Mouse (Mus musculus): ENCODE data around the gene Trim9. TPM values are rescaled to one million over a fixed set of nuclear protein-coding genes. Genes with fewer than 3 reads are reported as not detected.

The Trim9 gene
- total and polyA plus RNA-seq, 3 experiments: not detected

GRCm38 (mm10) chr12:70329059-70329458 lies 18.4 kb downstream of the Trim9 start:
- H3K4me3 ChIP-seq (ENCODE audit: control insufficient read depth in 1 of 2, insufficient read depth in 1 of 2, low read depth in 2 of 2, low read length in 2 of 2): no peak overlapping the region
- no peak overlapping the region for H3K9ac ChIP-seq (ENCODE audit: control insufficient read depth, low read depth, low read length, poor library complexity, severe bottlenecking)
- H3K36me3 ChIP-seq (ENCODE audit: control insufficient read depth in 1 of 2, insufficient read depth in 2 of 2, low read length in 2 of 2): no peaks in the 10 kb centered on the region
- H3K79me2 ChIP-seq (ENCODE audit: control insufficient read depth, insufficient read depth, low read length, poor library complexity): no peaks in the 10 kb centered on the region
- H3K27ac ChIP-seq (ENCODE audit: control insufficient read depth, low read depth, low read length): no peak overlapping the region
- H3K27me3 ChIP-seq (ENCODE audit: control insufficient read depth in 1 of 2, insufficient read depth in 2 of 2, low read length in 2 of 2): peaks cover 6 to 16% of the 10 kb centered on the region in 2 experiments; a peak in 3 of 4 replicates
- no peak for DNase-seq (ENCODE audit: low read depth, low spot score)
- H3K9me3 ChIP-seq (replicated peaks; ENCODE audit: insufficient read depth, low read length): no peaks in the 10 kb centered on the region
- no peaks in the 10 kb centered on the region for H3K4me1 ChIP-seq (ENCODE audit: control insufficient read depth in 1 of 2, insufficient read depth in 2 of 2, low read length in 2 of 2)
- TF ChIP-seq USF1 (IDR thresholded peaks at IDR 0.05; ENCODE audit: low read depth, low read length) (no peak), MAFK (IDR thresholded peaks at IDR 0.05; ENCODE audit: borderline replicate concordance, low read depth, low read length) (no peak), ETS1 (IDR thresholded peaks at IDR 0.05; ENCODE audit: low read depth, low read length) (no peak), SIN3A (IDR thresholded peaks at IDR 0.05; ENCODE audit: low read length) (no peak), GABPA (IDR thresholded peaks at IDR 0.05; ENCODE audit: low read depth, low read length) (no peak)

- Histone ChIP-seq H3K27ac (ENCODE audit: control insufficient read depth, low read depth, low read length) (no peak overlapping the region), H3K27me3 (ENCODE audit: control insufficient read depth in 1 of 2, insufficient read depth in 2 of 2, low read length in 2 of 2) (peaks cover 6 to 16% of the 10 kb centered on the region in 2 experiments)
Observed at GRCm38 (mm10) chr12:70326956-70327355, 20.5 kb downstream of the Trim9 start.

GRCm38 (mm10) chr12:70326393-70326792 lies 21.0 kb downstream of the Trim9 start:
- H3K9ac ChIP-seq (ENCODE audit: control insufficient read depth, low read depth, low read length, poor library complexity, severe bottlenecking): no peak overlapping the region
- no peak for DNase-seq (ENCODE audit: low read depth, low spot score)
- H3K79me2 ChIP-seq (ENCODE audit: control insufficient read depth, insufficient read depth, low read length, poor library complexity): no peaks in the 10 kb centered on the region
- H3K4me3 ChIP-seq (ENCODE audit: control insufficient read depth in 1 of 2, insufficient read depth in 1 of 2, low read depth in 2 of 2, low read length in 2 of 2): no peak overlapping the region
- TF ChIP-seq MYC (IDR thresholded peaks at IDR 0.05; ENCODE audit: low read depth, low read length): no peak
- H3K27ac ChIP-seq (ENCODE audit: control insufficient read depth, low read depth, low read length): no peak overlapping the region
- no peaks in the 10 kb centered on the region for H3K4me1 ChIP-seq (ENCODE audit: control insufficient read depth in 1 of 2, insufficient read depth in 2 of 2, low read length in 2 of 2)
- H3K27me3 ChIP-seq (ENCODE audit: control insufficient read depth in 1 of 2, insufficient read depth in 2 of 2, low read length in 2 of 2): peaks cover 6 to 16% of the 10 kb centered on the region in 2 experiments
- H3K9me3 ChIP-seq (replicated peaks; ENCODE audit: insufficient read depth, low read length): no peaks in the 10 kb centered on the region
- H3K36me3 ChIP-seq (ENCODE audit: control insufficient read depth in 1 of 2, insufficient read depth in 2 of 2, low read length in 2 of 2): no peaks in the 10 kb centered on the region

More at GRCm38 (mm10) chr12:70326956-70327355, 20.5 kb downstream of the Trim9 start:
- DNase-seq (ENCODE audit: low read depth, low spot score): no peak
- H3K79me2 ChIP-seq (ENCODE audit: control insufficient read depth, insufficient read depth, low read length, poor library complexity): no peaks in the 10 kb centered on the region
- H3K9ac ChIP-seq (ENCODE audit: control insufficient read depth, low read depth, low read length, poor library complexity, severe bottlenecking): no peak overlapping the region
- H3K36me3 ChIP-seq (ENCODE audit: control insufficient read depth in 1 of 2, insufficient read depth in 2 of 2, low read length in 2 of 2): no peaks in the 10 kb centered on the region
- no peak for TF ChIP-seq CHD1 (IDR thresholded peaks at IDR 0.05; ENCODE audit: low read depth, low read length)
- no peak for TF ChIP-seq POLR2AphosphoS2 (IDR thresholded peaks at IDR 0.05; ENCODE audit: low read length)
- TF ChIP-seq NRF1 (IDR thresholded peaks at IDR 0.05; ENCODE audit: insufficient read depth, low read depth, low read length, poor library complexity, severe bottlenecking): no peak
- TF ChIP-seq POLR2AphosphoS5 (IDR thresholded peaks at IDR 0.05; ENCODE audit: borderline replicate concordance, low read depth, low read length): no peak
- TF ChIP-seq SMC3 (IDR thresholded peaks at IDR 0.05; ENCODE audit: low read depth, low read length): no peak
- TF ChIP-seq RAD21 (IDR thresholded peaks at IDR 0.05; ENCODE audit: low read depth, low read length): no peak
- TF ChIP-seq USF1 (IDR thresholded peaks at IDR 0.05; ENCODE audit: low read depth, low read length): no peak
- TF ChIP-seq POLR2A (IDR thresholded peaks at IDR 0.05; ENCODE audit: control insufficient read depth in 1 of 2, insufficient read depth in 1 of 2, low read depth in 1 of 2, low read length in 2 of 2, poor library complexity in 1 of 2): no peak
- no peak for TF ChIP-seq MYB (IDR thresholded peaks at IDR 0.05; ENCODE audit: low read depth, low read length)
- TF ChIP-seq UBTF (IDR thresholded peaks at IDR 0.05; ENCODE audit: borderline replicate concordance, insufficient read depth, low read depth, low read length): no peak
- no peak for TF ChIP-seq ZNF384 (IDR thresholded peaks at IDR 0.05; ENCODE audit: low read depth, low read length)
- no peak for TF ChIP-seq NELFE (IDR thresholded peaks at IDR 0.05; ENCODE audit: low read depth, low read length)
- TF ChIP-seq MXI1 (IDR thresholded peaks at IDR 0.05; ENCODE audit: low read depth, low read length): no peak
- TF ChIP-seq MYC (IDR thresholded peaks at IDR 0.05; ENCODE audit: low read depth, low read length): no peak
- TF ChIP-seq E2F4 (IDR thresholded peaks at IDR 0.05; ENCODE audit: borderline replicate concordance, low read depth, low read length): no peak
- TF ChIP-seq SIN3A (IDR thresholded peaks at IDR 0.05; ENCODE audit: low read length): no peak
- no peak for TF ChIP-seq ZKSCAN1 (IDR thresholded peaks at IDR 0.05; ENCODE audit: low read depth, low read length)
- no peak for TF ChIP-seq ZMIZ1 (IDR thresholded peaks at IDR 0.05; ENCODE audit: low read depth, low read length)
- no peak for TF ChIP-seq CHD2 (IDR thresholded peaks at IDR 0.05; ENCODE audit: low read length)
- no peaks in the 10 kb centered on the region for H3K4me1 ChIP-seq (ENCODE audit: control insufficient read depth in 1 of 2, insufficient read depth in 2 of 2, low read length in 2 of 2)
- H3K4me3 ChIP-seq (ENCODE audit: control insufficient read depth in 1 of 2, insufficient read depth in 1 of 2, low read depth in 2 of 2, low read length in 2 of 2): no peak overlapping the region
- H3K9me3 ChIP-seq (replicated peaks; ENCODE audit: insufficient read depth, low read length): no peaks in the 10 kb centered on the region
